Mouse (Mus musculus) ES-E14 (cell line): ENCODE data around the gene Muc3. TPM values are rescaled to one million over a fixed set of nuclear protein-coding genes. Genes with fewer than 3 reads are reported as not detected.

Experiments used
- DNase-seq: peaks from one replicate; pipeline ENCODE4 v3.0.0-alpha.2; 2013; ENCODE audit warnings: low read depth, low spot score
- H3K27ac ChIP-seq: 2 replicates; pipeline ENCODE4 v1.5.1; 2012; ENCODE audit warnings: low read depth, mild to moderate bottlenecking, low read length, moderate library complexity, mixed read lengths; ENCODE audit not compliant: poor library complexity, insufficient read depth, severe bottlenecking
- H3K36me3 ChIP-seq: 2 replicates; pipeline ENCODE4 v1.6.1; 2012; ENCODE audit warnings: mild to moderate bottlenecking, low read length, moderate library complexity, mixed read lengths; ENCODE audit not compliant: control insufficient read depth, poor library complexity, insufficient read depth, severe bottlenecking
- H3K4me1 ChIP-seq, 2 experiments: fragments of 150-350 bp in 1 of 2; sonication (generic) in 1 of 2; 2 replicates each; pipeline ENCODE4 v1.6.1; 2012; ENCODE audit warnings: low read length in 2 of 2, mild to moderate bottlenecking in 1 of 2, mixed read lengths in 1 of 2; ENCODE audit not compliant: control insufficient read depth in 2 of 2, insufficient read depth in 2 of 2, poor library complexity in 1 of 2
- H3K4me3 ChIP-seq, 2 experiments: fragments of 150-350 bp in 1 of 2; sonication (generic) in 1 of 2; 2 replicates each; pipeline ENCODE4 v1.5.1; 2012; ENCODE audit warnings: low read length in 2 of 2, low read depth in 1 of 2, mild to moderate bottlenecking in 1 of 2, mixed read lengths in 1 of 2; ENCODE audit not compliant: insufficient read depth in 1 of 2, poor library complexity in 1 of 2, severe bottlenecking in 1 of 2
- H3K9ac ChIP-seq: 2 replicates; pipeline ENCODE4 v1.6.1; 2012; ENCODE audit warnings: low read depth, mild to moderate bottlenecking, low read length, mixed read lengths; ENCODE audit not compliant: poor library complexity, insufficient read depth, severe bottlenecking
- H3K9me3 ChIP-seq: fragments of 150-350 bp; sonication (generic); 2 replicates; pipeline ENCODE4 v1.6.1; 2012; ENCODE audit warnings: low read depth, mild to moderate bottlenecking, low read length; ENCODE audit not compliant: control insufficient read depth, insufficient read depth
- CHD2 ChIP-seq: IDR thresholded peaks from 2 replicates; pipeline ENCODE4 v1.6.1; 2014; ENCODE audit warnings: mild to moderate bottlenecking, low read depth, low read length, inconsistent platforms
- HCFC1 ChIP-seq: IDR thresholded peaks from 2 replicates; pipeline ENCODE4 v1.6.1; 2012; ENCODE audit warnings: low read length, inconsistent platforms, borderline replicate concordance; ENCODE audit not compliant: insufficient read depth
- MAFK ChIP-seq: IDR thresholded peaks from 2 replicates; pipeline ENCODE4 v1.6.1; 2014; ENCODE audit warnings: mild to moderate bottlenecking, low read depth, low read length, inconsistent platforms; ENCODE audit not compliant: insufficient read depth
- ZC3H11A ChIP-seq: IDR thresholded peaks from 2 replicates; pipeline ENCODE4 v1.6.1; 2012; ENCODE audit warnings: low read depth, mild to moderate bottlenecking, inconsistent platforms, low read length, borderline replicate concordance
- ZNF384 ChIP-seq: IDR thresholded peaks from 2 replicates; pipeline ENCODE4 v1.6.1; 2012; ENCODE audit warnings: low read depth, low read length, inconsistent platforms
- in situ Hi-C, 2 experiments: fragments of 600-800 bp; cut with MboI; formaldehyde crosslinking; loops; one replicate each; pipeline ENCODE4 v1.15.1; 2025; ENCODE audit warnings: low sequenced_read_pairs in 2 of 2, inconsistent platforms in 1 of 2; ENCODE audit not compliant: unreplicated experiment in 2 of 2
- total RNA-seq: library from RNA; depleted of rRNA; stranded (reverse); fragments of 300-350 nt; gene quantifications from 2 replicates; pipeline ENCODE4 v1.2.3, GENCODE M21; 2012

Muc3 gene
- total RNA-seq, 1 experiment, result 3.1 TPM

GRCm38 (mm10) chr5:137179646-137180374, 30.7 kb upstream of the Muc3 start:
- no peak overlapping the region for H3K27ac ChIP-seq
- no peak overlapping the region for H3K9ac ChIP-seq
- H3K36me3 ChIP-seq, result no peaks in the 10 kb centered on the region
- no peaks in the 10 kb centered on the region for H3K4me1 ChIP-seq
- no peaks in the 10 kb centered on the region for H3K9me3 ChIP-seq
- DNase-seq, result no peak
- TF ChIP-seq CHD2 (no peak), HCFC1 (no peak), ZC3H11A (no peak), MAFK (no peak), ZNF384 (no peak)
- H3K4me3 ChIP-seq, result no peak overlapping the region
- in situ Hi-C loops, result no loop called here

DNA sequence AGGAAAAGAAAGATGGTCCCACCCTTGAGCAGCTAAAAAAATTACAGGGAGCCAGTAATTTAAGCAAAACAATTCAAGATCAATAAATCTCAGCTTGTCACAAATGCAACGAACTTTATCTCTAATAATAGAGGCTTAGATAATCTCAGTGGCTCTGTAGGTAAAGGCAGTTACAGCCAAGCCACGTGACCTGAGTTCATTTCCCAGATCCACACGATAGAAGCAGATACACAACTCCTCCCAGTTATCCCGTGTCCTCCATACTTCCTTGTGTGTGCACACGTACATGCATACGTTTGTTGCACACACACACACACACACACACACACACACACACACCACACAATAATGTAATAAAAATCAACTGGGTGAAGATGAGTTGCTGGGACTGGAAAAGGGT, 24.8 kb upstream of the Muc3 start:
- in situ Hi-C loops, result no loop called here
- Histone ChIP-seq H3K9me3 (no peaks in the 10 kb centered on the region), H3K9ac (no peak overlapping the region)

GRCm38 (mm10) chr5:137172591-137172990, 23.5 kb upstream of the Muc3 start:
- Histone ChIP-seq H3K36me3 (no peaks in the 10 kb centered on the region), H3K4me1 (no peaks in the 10 kb centered on the region), H3K9me3 (no peaks in the 10 kb centered on the region), H3K27ac (no peak overlapping the region), H3K9ac (no peak overlapping the region), H3K4me3 (no peak overlapping the region)
- peak; percentile 48 for DNase-seq
- no peak for TF ChIP-seq HCFC1
- no peak for TF ChIP-seq CHD2
- no peak for TF ChIP-seq ZC3H11A
- TF ChIP-seq ZNF384, result no peak
- no peak for TF ChIP-seq MAFK
- in situ Hi-C loops, result no loop called here

More for the DNA sequence above, 24.8 kb upstream of the Muc3 start:
- Histone ChIP-seq H3K4me1 (no peaks in the 10 kb centered on the region), H3K36me3 (no peaks in the 10 kb centered on the region), H3K27ac (no peak overlapping the region), H3K4me3 (no peak overlapping the region)
- TF ChIP-seq ZC3H11A, result no peak
- TF ChIP-seq ZNF384, result no peak
- TF ChIP-seq HCFC1, result no peak
- no peak for TF ChIP-seq CHD2
- TF ChIP-seq MAFK, result no peak
- no peak for DNase-seq

GRCm38 (mm10) chr5:137171478-137171877, 22.4 kb upstream of the Muc3 start:
- Histone ChIP-seq H3K9me3 (no peaks in the 10 kb centered on the region), H3K36me3 (no peaks in the 10 kb centered on the region), H3K4me1 (no peaks in the 10 kb centered on the region; a peak in 1 of 4 replicates), H3K27ac (no peak overlapping the region), H3K4me3 (no peak overlapping the region), H3K9ac (no peak overlapping the region)
- in situ Hi-C loops, result no loop called here
- TF ChIP-seq HCFC1, result no peak
- no peak for DNase-seq
